Mouse (Mus musculus): Measurements from ENCODE around the gene Riok2. TPM values are rescaled to one million over a fixed set of nuclear protein-coding genes. Genes with fewer than 3 reads are reported as not detected.

Riok2 gene
- polyA plus RNA-seq, 1 experiment from 2014 or later = 26.3 TPM

DNA sequence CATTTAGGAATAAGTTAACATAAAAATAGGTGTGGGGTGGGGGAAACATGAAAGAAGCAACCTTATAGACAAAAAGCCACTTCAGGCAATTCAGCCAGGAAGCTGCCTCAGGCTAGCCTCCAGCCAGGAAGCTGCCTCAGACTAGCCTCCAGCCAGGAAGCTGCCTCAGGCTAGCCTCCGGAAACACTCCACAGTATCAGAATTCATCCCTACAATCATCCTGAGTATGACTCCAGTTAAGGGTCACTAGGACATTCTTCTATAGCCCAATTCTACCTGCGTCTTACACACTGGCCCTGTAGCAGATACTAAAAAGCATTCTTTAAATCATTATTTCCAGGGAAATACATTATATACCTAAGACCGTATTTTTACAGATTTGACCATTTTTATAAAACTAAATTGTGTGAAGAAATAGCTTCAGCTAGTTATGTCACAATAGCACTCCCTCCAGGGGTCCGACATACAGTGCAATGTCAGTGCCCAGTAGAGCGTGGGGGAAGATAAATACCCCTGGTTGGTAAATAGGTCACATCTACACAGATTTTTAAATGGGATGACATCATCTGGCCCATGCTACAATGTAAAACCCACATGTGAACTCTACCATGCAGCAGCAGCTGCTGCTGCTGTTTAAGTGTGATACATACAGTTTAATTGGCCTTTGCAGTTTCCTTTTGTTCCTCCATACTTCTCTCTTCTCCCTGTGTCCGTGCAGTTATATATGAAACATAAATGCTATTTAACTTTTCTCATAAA, 34.8 kb downstream of the Riok2 start:
- ATAC-seq (ENCODE audit: borderline replicate concordance, extremely low read depth, low FRiP score, low TSS enrichment) = no peak
- H3K4me2 ChIP-seq = no peak overlapping the region
- no peak overlapping the region for H3K27ac ChIP-seq
- 76% methylated on average over 6 of the region's 6 CpGs for WGBS
- no peaks in the 10 kb centered on the region for H3K9me3 ChIP-seq
- no peak overlapping the region for H3K4me3 ChIP-seq
- H3K36me3 ChIP-seq = no peaks in the 10 kb centered on the region
- H3K27me3 ChIP-seq = no peaks in the 10 kb centered on the region
- H3K4me1 ChIP-seq = peaks cover 5% of the 10 kb centered on the region; the same call in 1 of the 2 replicates
- no peak overlapping the region for H3K9ac ChIP-seq

DNA sequence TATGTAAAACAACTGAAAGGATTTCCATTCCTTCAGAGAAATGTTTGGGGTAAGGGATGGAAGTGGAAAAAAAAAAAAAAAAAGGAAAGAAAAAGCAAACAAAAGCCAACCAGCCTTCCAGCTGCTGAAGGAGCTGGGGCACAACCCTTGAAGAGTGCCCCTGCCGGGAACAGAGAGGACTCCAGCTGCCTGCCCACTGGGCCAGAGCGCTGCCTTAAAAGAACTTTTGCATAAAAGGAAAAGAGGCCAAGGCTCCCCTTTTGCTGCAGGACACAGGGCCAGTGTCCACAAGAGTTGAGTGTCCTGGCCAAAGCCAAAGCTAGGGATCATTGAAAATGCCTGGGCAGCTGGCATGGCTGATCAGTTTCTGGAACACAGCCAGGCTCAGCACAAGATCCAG, 35.5 kb downstream of the Riok2 start:
- Histone ChIP-seq H3K9me3 (no peaks in the 10 kb centered on the region), H3K4me2 (no peak overlapping the region), H3K9ac (no peak overlapping the region), H3K27ac (no peak overlapping the region), H3K27me3 (no peaks in the 10 kb centered on the region), H3K36me3 (no peaks in the 10 kb centered on the region), H3K4me1 (peaks cover 5% of the 10 kb centered on the region; the same call in 1 of the 2 replicates), H3K4me3 (no peak overlapping the region)
- WGBS = 17% methylated on average over 2 of the region's 2 CpGs
- no peak for ATAC-seq (ENCODE audit: borderline replicate concordance, extremely low read depth, low FRiP score, low TSS enrichment)

DNA sequence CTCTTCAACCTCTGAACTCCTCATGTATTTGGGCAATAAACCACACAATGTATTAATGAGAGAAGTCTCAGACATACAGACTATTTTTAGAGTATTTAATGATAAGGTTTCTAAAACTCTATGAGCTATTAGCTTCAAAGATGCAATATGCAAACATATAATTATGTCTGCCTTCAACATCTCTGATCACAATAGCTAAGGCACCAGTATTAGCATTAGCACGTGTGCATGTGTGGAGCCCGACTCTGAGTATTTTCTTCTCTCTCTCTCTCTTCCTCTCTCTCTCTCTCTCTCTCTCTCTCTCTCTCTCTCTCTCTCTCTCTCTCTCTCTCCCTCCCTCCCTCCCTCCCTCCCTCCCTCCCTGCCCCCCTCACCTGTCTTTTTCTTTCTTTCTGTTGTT, 37.3 kb downstream of the Riok2 start:
- no peak overlapping the region for H3K4me2 ChIP-seq
- no peak for ATAC-seq (ENCODE audit: borderline replicate concordance, extremely low read depth, low FRiP score, low TSS enrichment)
- no peak overlapping the region for H3K27ac ChIP-seq
- H3K9ac ChIP-seq = no peak overlapping the region
- no peak overlapping the region for H3K4me3 ChIP-seq
- H3K4me1 ChIP-seq = peaks cover 3% of the 10 kb centered on the region; the same call in 1 of the 2 replicates
- no peaks in the 10 kb centered on the region for H3K27me3 ChIP-seq
- no peaks in the 10 kb centered on the region for H3K36me3 ChIP-seq
- 82% methylated on average over 2 of the region's 2 CpGs for WGBS
- no peaks in the 10 kb centered on the region for H3K9me3 ChIP-seq

DNA sequence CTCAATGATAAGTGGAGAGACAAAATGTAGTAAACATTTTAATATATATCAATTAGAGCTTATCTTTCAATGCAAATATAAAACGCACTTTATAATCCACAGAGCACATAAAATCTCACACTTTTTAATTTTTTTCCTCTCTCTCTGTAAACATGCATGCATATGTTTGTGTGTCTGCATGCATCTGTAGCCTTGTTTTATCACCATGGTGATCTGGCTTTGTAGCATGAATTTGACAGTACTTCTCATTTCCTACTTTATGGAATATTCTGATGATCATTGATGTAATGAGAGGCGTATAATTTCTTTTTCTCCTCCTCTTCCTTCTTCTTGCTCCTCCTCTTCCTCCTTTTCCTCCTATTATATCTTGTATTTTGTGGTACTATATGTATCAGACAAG, 38.1 kb downstream of the Riok2 start:
- Histone ChIP-seq H3K27ac (no peak overlapping the region), H3K4me2 (no peak overlapping the region), H3K4me3 (no peak overlapping the region), H3K4me1 (peaks cover 3% of the 10 kb centered on the region; the same call in 1 of the 2 replicates), H3K27me3 (no peaks in the 10 kb centered on the region), H3K9me3 (no peaks in the 10 kb centered on the region), H3K9ac (no peak overlapping the region), H3K36me3 (no peaks in the 10 kb centered on the region)
- ATAC-seq (ENCODE audit: borderline replicate concordance, extremely low read depth, low FRiP score, low TSS enrichment) = no peak
- 74% methylated on average over 2 of the region's 2 CpGs for WGBS

DNA sequence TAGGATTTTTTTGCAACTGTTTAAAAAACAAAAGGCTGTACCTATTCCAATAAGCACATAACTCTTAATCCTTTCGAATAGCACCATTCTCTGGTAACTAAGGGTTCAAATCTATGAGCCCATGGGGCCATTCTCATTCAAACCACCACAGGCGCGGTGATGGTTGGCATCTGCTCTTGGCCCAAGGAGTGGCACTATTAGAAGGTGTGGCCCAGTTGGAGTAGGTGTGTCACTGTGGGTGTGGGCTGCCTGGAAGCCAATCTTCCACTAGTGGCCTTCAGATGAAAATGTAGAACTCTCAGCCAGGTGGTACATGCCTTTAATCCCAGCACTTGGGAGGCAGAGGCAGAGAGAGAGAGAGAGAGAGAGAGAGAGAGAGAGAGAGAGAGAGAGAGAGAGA, 40.1 kb downstream of the Riok2 start:
- Histone ChIP-seq H3K27me3 (no peaks in the 10 kb centered on the region), H3K36me3 (no peaks in the 10 kb centered on the region), H3K4me3 (no peak overlapping the region), H3K9me3 (no peaks in the 10 kb centered on the region), H3K4me2 (no peak overlapping the region), H3K4me1 (peaks cover 3% of the 10 kb centered on the region; the same call in 1 of the 2 replicates), H3K27ac (no peak overlapping the region), H3K9ac (no peak overlapping the region)
- ATAC-seq (ENCODE audit: borderline replicate concordance, extremely low read depth, low FRiP score, low TSS enrichment) = no peak
- 93% methylated on average over 3 of the region's 3 CpGs for WGBS

DNA sequence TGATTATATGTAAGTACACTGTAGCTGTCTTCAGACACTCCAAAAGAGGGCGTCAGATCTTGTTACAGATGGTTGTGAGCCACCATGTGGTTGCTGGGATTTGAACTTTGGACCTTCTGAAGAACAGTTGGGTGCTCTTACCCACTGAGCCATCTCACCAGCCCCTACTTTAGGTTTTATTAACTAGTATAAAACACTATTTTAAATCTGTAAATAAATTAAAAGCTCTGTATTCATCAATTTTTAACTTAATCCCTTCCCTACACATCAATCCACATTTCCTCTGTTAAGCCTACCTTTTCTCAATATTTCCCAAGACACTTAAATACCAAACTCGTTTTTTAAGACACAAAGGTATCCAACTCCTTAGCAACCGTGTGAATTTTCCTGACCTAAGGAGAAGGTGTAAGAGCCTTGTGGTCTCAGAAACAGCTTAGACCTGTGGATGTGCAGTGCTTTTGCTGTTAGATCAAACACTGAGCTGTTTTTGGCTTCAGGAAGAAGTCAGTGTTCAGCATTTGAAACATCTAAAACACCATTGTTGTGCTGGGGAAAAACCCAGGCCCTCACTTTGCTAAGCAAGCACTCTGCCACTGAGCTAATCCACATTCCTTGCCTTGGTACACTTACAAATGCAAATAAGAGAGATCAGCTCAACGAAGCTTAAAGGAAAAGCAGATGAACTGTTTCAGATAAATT, 50.6 kb downstream of the Riok2 start:
- 37% methylated on average over 4 of the region's 4 CpGs for WGBS
- peak overlapping the region; percentile 57 for H3K27ac ChIP-seq
- no peaks in the 10 kb centered on the region for H3K36me3 ChIP-seq
- H3K9me3 ChIP-seq = no peaks in the 10 kb centered on the region
- ATAC-seq (ENCODE audit: borderline replicate concordance, extremely low read depth, low FRiP score, low TSS enrichment) = no peak
- no peaks in the 10 kb centered on the region for H3K27me3 ChIP-seq
- no peak overlapping the region for H3K4me2 ChIP-seq
- no peak overlapping the region for H3K9ac ChIP-seq
- H3K4me1 ChIP-seq = no peaks in the 10 kb centered on the region
- H3K4me3 ChIP-seq = no peak overlapping the region

DNA sequence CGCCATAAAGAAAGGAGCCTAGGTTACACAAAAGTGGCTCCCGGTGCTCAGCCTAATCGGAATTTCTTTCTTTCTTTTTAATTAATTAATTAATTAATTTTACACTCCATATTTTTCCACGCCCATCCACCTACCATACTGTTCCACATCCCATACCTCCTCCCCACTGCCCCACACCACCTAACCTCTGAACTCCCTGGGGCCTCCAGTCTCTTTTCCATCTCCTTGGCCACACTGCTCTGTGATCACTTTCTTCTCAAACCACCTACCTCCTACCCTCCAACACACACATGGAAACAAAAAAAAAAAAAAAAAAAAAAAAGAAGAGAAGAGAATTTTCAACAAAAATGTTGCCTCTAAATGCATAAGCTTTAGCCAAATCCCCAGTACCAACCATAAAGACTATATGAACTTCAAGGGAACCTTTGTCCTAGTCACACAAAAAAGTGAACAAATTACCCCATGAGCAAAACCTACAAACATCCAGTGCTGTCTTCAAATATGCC, 51.3 kb downstream of the Riok2 start:
- Histone ChIP-seq H3K27me3 (no peaks in the 10 kb centered on the region), H3K9me3 (no peaks in the 10 kb centered on the region), H3K4me3 (no peak overlapping the region), H3K4me2 (no peak overlapping the region), H3K27ac (0 out of 2 replicates have a peak overlapping the region, but pooled peaks have one; percentile 57), H3K36me3 (no peaks in the 10 kb centered on the region), H3K9ac (no peak overlapping the region), H3K4me1 (no peaks in the 10 kb centered on the region)
- 56% methylated on average over 4 of the region's 4 CpGs for WGBS
- no peak for ATAC-seq (ENCODE audit: borderline replicate concordance, extremely low read depth, low FRiP score, low TSS enrichment)

DNA sequence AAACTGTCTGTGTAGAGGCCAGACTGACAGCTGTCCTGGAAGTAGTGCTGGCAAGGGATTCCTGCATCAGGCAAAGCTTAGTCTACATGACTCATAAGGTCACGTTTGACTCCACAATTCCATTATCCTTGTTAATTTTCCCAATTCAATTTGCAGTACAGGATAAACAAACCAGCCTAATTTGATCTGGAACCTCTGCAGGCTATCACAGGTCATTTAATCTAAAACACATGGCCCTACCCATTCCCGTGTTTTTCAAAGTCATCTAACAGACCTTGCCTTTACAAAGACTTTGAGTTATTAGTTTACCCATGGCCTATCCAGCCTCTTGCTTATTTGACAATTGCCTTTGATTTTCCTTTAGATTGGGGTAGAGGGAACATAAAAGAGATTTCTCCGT, 51.8 kb downstream of the Riok2 start:
- Histone ChIP-seq H3K27ac (no peak overlapping the region), H3K4me2 (no peak overlapping the region), H3K9me3 (no peaks in the 10 kb centered on the region), H3K36me3 (no peaks in the 10 kb centered on the region), H3K9ac (no peak overlapping the region), H3K4me3 (no peak overlapping the region), H3K4me1 (no peaks in the 10 kb centered on the region), H3K27me3 (no peaks in the 10 kb centered on the region)
- WGBS = 43% methylated on average over 3 of the region's 3 CpGs
- ATAC-seq (ENCODE audit: borderline replicate concordance, extremely low read depth, low FRiP score, low TSS enrichment) = no peak

DNA sequence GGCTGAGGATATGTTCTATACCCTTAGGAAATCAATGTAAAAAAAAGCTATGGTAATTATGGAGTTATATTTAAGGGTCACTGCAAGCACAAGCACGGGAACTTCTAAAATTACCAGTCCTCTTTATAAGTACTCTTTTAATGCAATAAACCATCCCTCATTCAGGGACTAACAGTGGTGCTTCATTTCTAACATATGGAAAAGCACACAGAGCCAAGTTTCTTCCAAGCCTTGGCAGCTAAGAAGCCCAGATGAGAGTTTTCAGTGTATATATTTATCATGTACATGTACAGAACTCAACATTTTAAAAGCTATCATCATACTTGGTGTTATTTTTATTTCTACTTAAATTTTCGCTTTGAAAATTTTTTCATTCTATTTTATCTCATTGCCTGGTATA, 54.8 kb downstream of the Riok2 start:
- H3K4me3 ChIP-seq = no peak overlapping the region
- H3K36me3 ChIP-seq = no peaks in the 10 kb centered on the region
- no peaks in the 10 kb centered on the region for H3K9me3 ChIP-seq
- no peak overlapping the region for H3K27ac ChIP-seq
- H3K9ac ChIP-seq = no peak overlapping the region
- H3K4me2 ChIP-seq = no peak overlapping the region
- no peak for ATAC-seq (ENCODE audit: borderline replicate concordance, extremely low read depth, low FRiP score, low TSS enrichment)
- H3K4me1 ChIP-seq = no peaks in the 10 kb centered on the region
- WGBS = 69% methylated on average over 2 of the region's 2 CpGs
- H3K27me3 ChIP-seq = no peaks in the 10 kb centered on the region

DNA sequence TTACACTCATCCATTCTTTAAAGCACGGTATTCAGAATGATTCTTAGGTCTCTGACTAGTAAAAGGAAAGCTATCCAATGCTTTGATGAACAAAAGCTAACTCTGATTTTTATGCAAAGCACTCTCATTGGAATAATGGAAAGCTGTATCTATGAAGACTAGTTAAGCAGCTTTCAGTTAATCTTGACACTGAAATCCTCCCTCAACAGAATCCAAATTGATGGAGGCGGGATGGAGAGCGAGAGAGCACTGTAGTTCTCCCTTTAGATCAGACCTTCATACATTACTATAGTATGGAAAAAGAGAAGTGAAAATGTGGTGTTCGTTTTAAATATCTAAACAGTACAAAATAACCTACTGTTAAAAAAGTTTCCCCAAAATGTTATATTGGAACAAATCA, 59.6 kb downstream of the Riok2 start:
- H3K27ac ChIP-seq = no peak overlapping the region
- no peaks in the 10 kb centered on the region for H3K27me3 ChIP-seq
- WGBS = 76% methylated on average over 4 of the region's 4 CpGs
- H3K4me3 ChIP-seq = no peak overlapping the region
- no peak overlapping the region for H3K4me2 ChIP-seq
- H3K36me3 ChIP-seq = no peaks in the 10 kb centered on the region
- H3K9me3 ChIP-seq = no peaks in the 10 kb centered on the region
- ATAC-seq (ENCODE audit: borderline replicate concordance, extremely low read depth, low FRiP score, low TSS enrichment) = no peak
- no peak overlapping the region for H3K9ac ChIP-seq
- H3K4me1 ChIP-seq = no peaks in the 10 kb centered on the region

DNA sequence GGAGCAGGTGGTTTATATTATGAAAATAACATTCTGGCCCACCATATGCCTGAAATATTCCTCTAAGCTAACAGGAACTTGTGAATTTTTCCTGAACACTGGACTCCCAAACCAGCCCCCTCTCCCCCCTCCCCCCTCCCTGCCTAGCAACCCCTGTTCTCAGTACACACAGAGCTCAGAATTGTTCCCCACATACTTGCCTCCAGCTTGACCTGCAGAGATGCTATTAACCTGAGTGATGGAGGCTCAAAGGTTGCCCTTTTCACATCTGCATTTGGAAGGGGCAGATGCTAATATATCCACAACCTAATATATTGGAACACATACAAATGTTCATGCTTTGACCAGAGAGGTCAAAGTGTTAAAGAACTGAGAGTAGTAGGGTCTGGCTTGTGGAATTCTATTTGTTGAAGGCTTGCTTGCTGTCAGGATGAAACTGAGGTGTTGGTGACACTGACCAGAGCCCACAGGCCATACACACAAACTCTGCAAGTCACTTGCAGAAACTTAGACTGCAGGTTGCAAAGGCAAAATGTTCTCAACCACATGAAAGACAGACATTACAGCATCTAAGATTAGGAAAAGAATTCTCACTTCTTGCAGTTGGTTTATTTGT, 64.6 kb downstream of the Riok2 start:
- no peak overlapping the region for H3K4me3 ChIP-seq
- H3K27ac ChIP-seq = no peak overlapping the region
- ATAC-seq (ENCODE audit: borderline replicate concordance, extremely low read depth, low FRiP score, low TSS enrichment) = no peak
- no peaks in the 10 kb centered on the region for H3K36me3 ChIP-seq
- H3K9me3 ChIP-seq = no peaks in the 10 kb centered on the region
- no peak overlapping the region for H3K9ac ChIP-seq
- H3K4me2 ChIP-seq = no peak overlapping the region
- no peaks in the 10 kb centered on the region for H3K4me1 ChIP-seq
- no peaks in the 10 kb centered on the region for H3K27me3 ChIP-seq
